Mouse (Mus musculus) midbrain, embryonic 13.5 days (tissue): ENCODE data around the gene Wnt1. TPM values are rescaled to one million over a fixed set of nuclear protein-coding genes. Genes with fewer than 3 reads are reported as not detected.
"Not testable (repeated sequence)": the region's sequence is repeated elsewhere in the genome, so short reads cannot be mapped to it uniquely, and the experiment has no call there.

Experiments used
- ATAC-seq: fragments of 200-750 bp; cut with Nextera tagmentation; 2 replicates; pipeline ENCODE4 v1.8.0; 2017; ENCODE audit warnings: mild to moderate bottlenecking, moderate TSS enrichment, moderate library complexity
- H3K27ac ChIP-seq: fragments of 300-500 bp; sonication (generic); 2 replicates; pipeline ENCODE4 v1.5.1; 2015; ENCODE audit warnings: inconsistent platforms, mild to moderate bottlenecking, moderate library complexity
- H3K27me3 ChIP-seq: fragments of 300-500 bp; sonication (generic); 2 replicates; pipeline ENCODE4 v1.6.1; 2015; ENCODE audit warnings: mild to moderate bottlenecking, inconsistent platforms
- H3K36me3 ChIP-seq: fragments of 300-500 bp; sonication (generic); 2 replicates; pipeline ENCODE4 v1.6.1; 2015; ENCODE audit warnings: mild to moderate bottlenecking, inconsistent platforms
- H3K4me1 ChIP-seq: fragments of 300-500 bp; sonication (generic); replicated peaks from 2 replicates; pipeline ENCODE4 v1.6.1; 2015; ENCODE audit warnings: inconsistent platforms
- H3K4me2 ChIP-seq: fragments of 300-500 bp; sonication (generic); replicated peaks from 2 replicates; pipeline ENCODE4 v1.6.1; 2015; ENCODE audit warnings: moderate library complexity, mild to moderate bottlenecking, inconsistent platforms
- H3K4me3 ChIP-seq: fragments of 300-500 bp; sonication (generic); replicated peaks from 2 replicates; pipeline ENCODE4 v1.5.1; 2015; ENCODE audit warnings: mild to moderate bottlenecking, inconsistent platforms
- H3K9ac ChIP-seq: fragments of 300-500 bp; sonication (generic); replicated peaks from 2 replicates; pipeline ENCODE4 v1.6.1; 2015; ENCODE audit warnings: mild to moderate bottlenecking, inconsistent platforms
- H3K9me3 ChIP-seq: fragments of 300-500 bp; sonication (generic); 2 replicates; pipeline ENCODE4 v1.6.1; 2016; ENCODE audit warnings: mild to moderate bottlenecking, inconsistent platforms
- WGBS: fragments of 180-500 bp; shearing (Covaris S2); methylation state at CpG from one replicate; pipeline ENCODE4 v1.1.7; 2015; 5-methylcytosine and 5-hydroxymethylcytosine counted together
- polyA plus RNA-seq: library from polyadenylated mRNA; unstranded; fragments of >200 nt; fragmentation: Nextera tagmentation; extraction: Ambion mirVana; gene quantifications from 2 replicates; pipeline ENCODE4 v1.2.1, GENCODE M21; 2015

Wnt1 gene
- polyA plus RNA-seq, 1 experiment from 2014 or later, result 8.6 TPM

DNA sequence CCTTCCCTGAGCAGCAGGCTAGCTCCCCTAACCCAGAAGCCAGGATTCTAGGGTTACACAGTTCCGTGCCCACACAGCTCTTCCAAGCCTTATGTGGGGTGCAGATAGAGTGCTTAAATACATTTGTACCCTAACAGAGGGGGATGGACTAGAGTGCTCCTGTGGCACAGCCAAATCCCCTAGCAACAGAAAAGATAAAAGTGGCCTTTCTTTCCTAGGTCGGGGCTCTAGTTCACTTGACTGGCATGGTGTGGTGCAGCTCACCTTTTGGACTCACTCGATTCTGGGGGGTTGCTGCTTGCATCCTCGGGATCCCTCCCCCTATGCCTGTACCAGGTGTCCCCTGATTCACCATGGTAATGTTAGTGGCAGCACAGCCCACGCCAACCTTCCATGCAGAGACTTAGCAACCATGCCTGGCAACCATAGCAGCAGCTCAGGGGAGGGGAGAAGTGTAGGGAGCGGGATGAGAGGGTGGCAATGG lies 19.0 kb downstream of the Wnt1 start:
- H3K4me1 ChIP-seq, result peaks cover 49% of the 10 kb centered on the region
- H3K9ac ChIP-seq, result peak overlapping the region; percentile 59; the same call in 1 of the 2 replicates
- 6% methylated on average over 6 of the region's 6 CpGs for WGBS
- no peak for ATAC-seq
- peak overlapping the region; percentile 63 for H3K4me2 ChIP-seq
- peaks cover 75% of the 10 kb centered on the region for H3K27me3 ChIP-seq
- peaks cover 25% of the 10 kb centered on the region for H3K36me3 ChIP-seq
- peak overlapping the region; percentile 48 for H3K4me3 ChIP-seq
- no peak overlapping the region for H3K27ac ChIP-seq
- H3K9me3 ChIP-seq, result no peaks in the 10 kb centered on the region

DNA sequence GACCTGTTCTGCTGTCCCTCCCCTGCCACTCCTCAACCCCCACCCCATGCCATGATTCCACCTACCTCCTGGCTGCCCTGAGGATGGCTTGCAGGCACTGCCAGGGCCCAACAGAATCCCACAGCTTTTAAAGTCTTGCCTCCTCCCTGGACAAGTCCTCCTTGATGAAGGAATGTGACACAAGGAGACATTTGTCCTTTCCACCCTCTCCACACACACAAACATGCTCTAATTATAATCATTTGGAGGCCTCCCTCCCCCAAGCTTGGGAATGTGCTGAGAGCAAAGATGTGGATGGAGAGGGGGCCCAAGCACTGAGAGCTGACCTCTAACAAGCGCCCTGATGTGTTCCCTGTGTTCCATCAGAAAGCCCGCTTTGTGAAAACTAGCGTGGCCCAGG lies 19.7 kb downstream of the Wnt1 start, which contains the start of gene Ddn:
Gene Ddn, minus strand, starts transcription at position 101 of the 400 bp plus-strand sequence.
- peaks cover 68% of the 10 kb centered on the region for H3K27me3 ChIP-seq
- H3K4me1 ChIP-seq, result peaks cover 47% of the 10 kb centered on the region
- H3K4me3 ChIP-seq, result peak within 1 kb of the TSS; percentile 48
- H3K4me2 ChIP-seq, result peak within 1 kb of the TSS; percentile 63
- H3K9ac ChIP-seq, result peak within 1 kb of the TSS; percentile 59
- WGBS, result 54% methylated on average over 3 of the region's 3 CpGs
- no peak within 1 kb of the TSS for H3K27ac ChIP-seq
- no peak for ATAC-seq
- H3K9me3 ChIP-seq, result no peaks in the 10 kb centered on the region
- H3K36me3 ChIP-seq, result peaks cover 32% of the 10 kb centered on the region

DNA sequence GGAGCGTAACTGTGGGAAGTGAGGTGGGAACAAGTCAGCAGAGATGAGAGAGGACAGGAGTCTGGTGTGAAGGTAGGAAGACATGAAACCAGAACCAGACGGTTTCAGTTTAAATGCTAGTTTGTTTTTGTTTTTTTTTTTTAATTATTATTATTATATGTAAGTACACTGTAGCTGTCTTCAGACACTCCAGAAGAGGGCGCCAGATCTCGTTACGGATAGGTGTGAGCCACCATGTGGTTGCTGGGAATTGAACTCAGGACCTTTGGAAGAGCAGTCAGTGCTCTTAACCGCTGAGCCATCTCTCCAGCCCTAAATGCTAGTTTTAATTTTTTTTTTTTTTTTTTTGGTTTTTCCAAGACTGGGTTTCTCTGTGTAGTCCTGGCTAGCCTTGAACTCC lies 20.6 kb downstream of the Wnt1 start:
- H3K9me3 ChIP-seq, H3K27ac ChIP-seq, H3K4me3 ChIP-seq, H3K9ac ChIP-seq, H3K4me2 ChIP-seq, ATAC-seq: not testable (repeated sequence)
- H3K36me3 ChIP-seq, result peaks cover 39% of the 10 kb centered on the region
- 77% methylated on average over 6 of the region's 6 CpGs for WGBS
- peaks cover 39% of the 10 kb centered on the region for H3K4me1 ChIP-seq
- peaks cover 60% of the 10 kb centered on the region for H3K27me3 ChIP-seq

GRCm38 (mm10) chr15:98812741-98813424 lies 23.2 kb downstream of the Wnt1 start:
- no peaks in the 10 kb centered on the region for H3K9me3 ChIP-seq
- WGBS, result 84% methylated on average over 20 of the region's 20 CpGs
- H3K36me3 ChIP-seq, result peaks cover 54% of the 10 kb centered on the region
- peaks cover 13% of the 10 kb centered on the region for H3K4me1 ChIP-seq
- H3K4me3 ChIP-seq, result no peak overlapping the region
- H3K27me3 ChIP-seq, result peaks cover 33% of the 10 kb centered on the region
- H3K4me2 ChIP-seq, result no peak overlapping the region
- no peak overlapping the region for H3K9ac ChIP-seq
- no peak overlapping the region for H3K27ac ChIP-seq
- no peak for ATAC-seq

- no peaks in the 10 kb centered on the region for H3K4me1 ChIP-seq
- 93% methylated on average over 7 of the region's 7 CpGs for WGBS
- ATAC-seq, result no peak
- H3K27me3 ChIP-seq, result no peaks in the 10 kb centered on the region
- no peaks in the 10 kb centered on the region for H3K9me3 ChIP-seq
- no peak overlapping the region for H3K4me3 ChIP-seq
- H3K4me2 ChIP-seq, result no peak overlapping the region
- peaks cover 48% of the 10 kb centered on the region for H3K36me3 ChIP-seq
- no peak overlapping the region for H3K9ac ChIP-seq
- H3K27ac ChIP-seq, result no peak overlapping the region
Measured at GRCm38 (mm10) chr15:98818171-98818570, 28.5 kb downstream of the Wnt1 start.

GRCm38 (mm10) chr15:98820937-98821336 lies 31.3 kb downstream of the Wnt1 start:
- Histone ChIP-seq H3K27ac (no peak overlapping the region), H3K4me2 (no peak overlapping the region), H3K36me3 (peaks cover 48% of the 10 kb centered on the region), H3K9me3 (no peaks in the 10 kb centered on the region), H3K4me3 (no peak overlapping the region), H3K9ac (no peak overlapping the region), H3K27me3 (no peaks in the 10 kb centered on the region), H3K4me1 (no peaks in the 10 kb centered on the region)
- no peak for ATAC-seq
- 86% methylated on average over 4 of the region's 4 CpGs for WGBS

DNA sequence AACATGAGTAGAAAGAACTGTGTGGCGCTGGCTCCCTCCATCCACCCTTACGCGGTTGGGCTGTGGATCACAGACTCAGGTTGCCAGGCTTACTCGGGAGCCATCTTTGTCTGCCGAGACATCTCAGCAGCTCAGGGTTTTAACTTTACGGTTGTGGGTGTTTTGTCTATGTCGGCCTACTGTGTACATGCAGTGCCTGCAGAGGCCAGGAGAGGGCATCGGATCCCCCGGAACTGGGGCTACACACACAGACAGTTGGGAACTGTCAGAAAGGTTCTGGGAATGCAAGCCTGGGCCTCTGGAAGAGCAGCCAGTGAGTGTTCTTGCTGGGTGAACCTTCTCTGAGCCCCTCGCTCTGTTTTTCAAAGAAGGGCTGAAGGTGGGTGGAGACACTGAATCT lies 31.7 kb downstream of the Wnt1 start:
- Histone ChIP-seq H3K4me1 (no peaks in the 10 kb centered on the region), H3K36me3 (peaks cover 45% of the 10 kb centered on the region), H3K9me3 (no peaks in the 10 kb centered on the region), H3K4me2 (no peak overlapping the region), H3K27ac (no peak overlapping the region), H3K9ac (no peak overlapping the region), H3K4me3 (no peak overlapping the region), H3K27me3 (no peaks in the 10 kb centered on the region)
- ATAC-seq, result no peak
- 25% methylated on average over 10 of the region's 10 CpGs for WGBS

DNA sequence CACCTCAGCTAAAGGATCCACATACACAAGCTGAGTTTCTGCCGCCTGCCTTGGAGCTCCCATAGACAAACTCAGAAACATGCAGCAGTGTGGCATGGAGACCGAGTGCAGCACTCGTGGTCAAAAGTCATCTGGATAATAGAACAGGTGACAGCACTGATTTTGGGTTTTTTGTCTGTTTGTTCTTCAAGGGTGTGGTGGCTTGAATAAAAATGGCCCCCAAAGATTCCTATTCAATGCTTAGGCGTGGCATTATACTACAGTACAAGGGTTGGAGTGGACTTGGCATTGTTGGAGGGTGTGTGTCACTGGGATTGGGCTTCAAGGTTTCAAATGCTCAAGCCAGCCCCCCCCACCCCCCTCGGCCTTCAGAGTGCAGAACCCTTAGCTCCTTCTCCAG lies 32.5 kb downstream of the Wnt1 start:
- Histone ChIP-seq H3K4me1 (no peaks in the 10 kb centered on the region), H3K9ac (no peak overlapping the region), H3K4me3 (no peak overlapping the region), H3K27me3 (no peaks in the 10 kb centered on the region), H3K27ac (no peak overlapping the region), H3K9me3 (no peaks in the 10 kb centered on the region), H3K4me2 (no peak overlapping the region), H3K36me3 (peaks cover 40% of the 10 kb centered on the region)
- no peak for ATAC-seq
- 91% methylated on average over 5 of the region's 5 CpGs for whole genome bisulfite sequencing

DNA sequence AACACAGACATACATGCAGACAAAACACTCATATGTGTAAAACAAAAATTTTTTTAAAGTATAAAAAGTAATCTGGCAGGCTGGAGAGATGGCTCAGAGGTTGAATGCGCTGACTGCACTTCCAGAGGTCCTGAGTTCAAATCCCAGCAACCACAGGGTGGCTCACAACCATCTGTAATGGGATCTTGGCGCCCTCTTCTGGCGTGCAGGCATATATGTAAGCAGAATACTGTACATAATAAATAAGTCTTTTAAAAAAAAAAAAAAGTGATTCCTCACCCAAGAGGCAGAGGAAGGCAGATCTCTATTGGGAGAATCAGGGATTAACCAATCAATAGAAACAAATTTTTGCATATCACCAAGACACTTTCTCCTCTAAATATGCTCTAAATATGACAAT lies 33.8 kb downstream of the Wnt1 start:
- Histone ChIP-seq H3K9me3 (no peaks in the 10 kb centered on the region), H3K9ac (no peak overlapping the region), H3K27ac (no peak overlapping the region), H3K4me3 (no peak overlapping the region), H3K4me2 (no peak overlapping the region), H3K27me3 (no peaks in the 10 kb centered on the region), H3K36me3 (peaks cover 43% of the 10 kb centered on the region), H3K4me1 (no peaks in the 10 kb centered on the region)
- no peak for ATAC-seq
- WGBS, result 73% methylated on average over 3 of the region's 3 CpGs

DNA sequence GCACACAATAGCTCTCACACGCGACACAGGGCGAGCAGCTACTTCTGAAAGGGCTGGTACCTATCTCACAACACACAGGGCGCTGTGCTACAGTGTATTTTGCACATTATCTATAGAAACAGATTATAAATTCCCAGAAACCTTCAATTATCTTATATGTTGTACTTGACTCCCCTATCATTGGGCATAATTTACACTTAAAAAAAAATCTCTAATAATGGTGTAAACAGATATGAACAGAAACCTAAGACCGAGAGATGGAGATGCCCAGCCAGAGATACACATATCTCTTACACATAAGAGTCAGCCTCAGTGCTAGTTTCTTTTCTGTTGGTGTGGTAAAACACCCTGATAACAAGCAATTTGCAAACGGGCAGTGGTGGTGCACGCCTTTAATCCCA lies 38.0 kb downstream of the Wnt1 start:
- 88% methylated on average over 7 of the region's 7 CpGs for WGBS

DNA sequence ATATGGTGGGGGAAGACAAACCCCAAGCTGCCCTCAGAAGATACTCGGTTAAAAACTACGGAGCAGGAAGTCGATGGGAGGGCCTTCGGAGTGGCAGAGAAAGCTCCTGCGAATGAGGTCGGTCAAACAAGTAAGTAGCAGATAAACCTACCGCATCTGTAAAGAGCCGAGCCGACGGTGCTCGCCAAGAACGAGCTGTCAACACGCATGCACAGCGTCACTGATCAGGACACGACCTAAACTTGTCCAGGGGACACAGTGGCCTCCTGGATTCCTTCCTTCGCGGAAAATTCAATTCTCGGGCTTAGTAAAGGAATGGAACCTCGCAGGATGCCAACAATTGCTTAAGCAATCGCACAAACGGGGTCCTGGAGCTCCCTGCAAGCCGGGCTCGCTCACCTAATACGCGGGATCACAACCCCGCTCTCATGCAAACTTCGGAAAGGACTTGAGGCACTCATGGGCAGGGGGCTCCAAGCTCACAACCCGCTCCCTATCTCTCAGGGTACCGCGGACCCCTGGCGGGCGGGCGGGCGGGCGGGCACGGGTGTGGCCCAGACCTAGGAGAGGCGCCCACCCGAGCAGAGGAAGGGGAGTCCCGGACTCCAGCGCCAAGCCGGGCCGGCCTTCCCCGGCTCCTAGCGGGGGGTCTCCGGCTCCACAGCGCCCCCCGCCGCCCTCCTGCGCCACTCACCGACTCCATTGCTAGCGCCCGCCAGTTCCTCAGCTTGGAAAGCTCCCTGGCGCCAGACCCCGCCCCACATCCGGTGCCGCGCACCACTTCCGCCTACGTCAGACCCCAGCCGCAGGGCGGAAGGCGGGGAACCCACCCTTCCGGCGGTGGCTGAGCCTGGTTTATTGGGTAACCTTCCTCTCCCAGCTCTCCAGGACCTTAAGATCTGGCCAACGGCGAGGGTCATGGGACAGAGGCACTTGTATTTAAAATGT lies 41.4 kb downstream of the Wnt1 start, which contains the start of gene Prkag1:
Gene Prkag1, minus strand, starts transcription at position 786 of the 948 bp plus-strand sequence.
- peak within 1 kb of the TSS; percentile 84 for H3K9ac ChIP-seq
- H3K4me2 ChIP-seq, result peak within 1 kb of the TSS; percentile 81
- H3K4me3 ChIP-seq, result peak within 1 kb of the TSS; percentile 77
- peaks cover 33% of the 10 kb centered on the region for H3K36me3 ChIP-seq
- H3K27me3 ChIP-seq, result no peaks in the 10 kb centered on the region
- peak; percentile 98 for ATAC-seq
- WGBS, result under 1% methylated on average over 51 of the region's 66 CpGs
- peaks cover 17% of the 10 kb centered on the region for H3K4me1 ChIP-seq
- H3K9me3 ChIP-seq, result no peaks in the 10 kb centered on the region
- peak within 1 kb of the TSS; percentile 81 for H3K27ac ChIP-seq

More for the DNA sequence above, 38.0 kb downstream of the Wnt1 start:
- Histone ChIP-seq H3K27ac (no peak overlapping the region), H3K9me3 (no peaks in the 10 kb centered on the region), H3K4me2 (no peak overlapping the region), H3K4me3 (no peak overlapping the region), H3K4me1 (peaks cover 17% of the 10 kb centered on the region), H3K9ac (no peak overlapping the region), H3K27me3 (no peaks in the 10 kb centered on the region), H3K36me3 (peaks cover 34% of the 10 kb centered on the region)
- ATAC-seq, result no peak

GRCm38 (mm10) chr15:98831684-98832035 lies 42.0 kb downstream of the Wnt1 start:
- Histone ChIP-seq H3K4me2 (peak overlapping the region; percentile 81), H3K4me3 (peak overlapping the region; percentile 77), H3K9ac (0 out of 2 replicates have a peak overlapping the region, but pooled peaks have one; percentile 84), H3K4me1 (peaks cover 17% of the 10 kb centered on the region), H3K9me3 (no peaks in the 10 kb centered on the region), H3K36me3 (peaks cover 40% of the 10 kb centered on the region), H3K27me3 (no peaks in the 10 kb centered on the region), H3K27ac (peak overlapping the region; percentile 81)
- ATAC-seq, result peak; percentile 59
- 19% methylated on average over 9 of the region's 9 CpGs for WGBS
